Comparison of ENCODE assay signal across 17 mouse cellular contexts in the genomic region with DNA sequence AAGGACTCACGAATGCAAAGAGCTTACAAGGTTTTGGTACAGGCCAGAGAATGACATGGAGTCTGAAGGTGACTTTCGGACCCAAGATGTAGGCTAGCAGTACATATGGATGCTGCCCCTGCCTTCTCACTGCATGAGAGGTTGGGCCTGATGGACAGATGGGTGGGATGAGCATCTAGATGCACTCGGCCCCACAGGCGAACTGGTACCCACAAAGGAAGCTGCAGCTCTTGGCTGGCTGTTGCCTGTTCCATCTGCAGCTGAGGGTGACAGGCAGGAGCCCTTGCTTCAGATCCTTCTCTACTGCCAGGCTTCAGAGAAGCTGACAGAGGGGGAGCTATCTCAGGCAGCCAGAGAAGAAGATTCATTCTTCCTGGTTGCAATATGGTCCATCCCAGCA.
"Had no signal": no experiment of that assay in that cellular context is flagged by ENCODE, and none has a peak within 500 bp of the region (broad histone marks: within the 10 kb centered on the region; RNA-seq: fewer than 3 reads in every experiment).

No protein-coding gene starts in this region.

- H3K27ac ChIP-seq: kidney, postnatal 0 days; layer of hippocampus, adult 2 months; left cerebral cortex, adult 2 months; limb, embryonic 12.5 days; limb, embryonic 15.5 days; liver, embryonic 14.5 days; macrophage; midbrain, embryonic 13.5 days had no signal

- H3K27me3 ChIP-seq: limb, embryonic 12.5 days; limb, embryonic 15.5 days; midbrain, embryonic 13.5 days had no signal

- H3K4me3 ChIP-seq: layer of hippocampus, adult 2 months; left cerebral cortex, adult 2 months; limb, embryonic 12.5 days; limb, embryonic 15.5 days; midbrain, embryonic 13.5 days had no signal

- H3K4me1 ChIP-seq: limb, embryonic 12.5 days; midbrain, embryonic 13.5 days had no signal

- H3K36me3 ChIP-seq: limb, embryonic 12.5 days; limb, embryonic 15.5 days; midbrain, embryonic 13.5 days had no signal

- ATAC-seq: liver, postnatal 0 days; lung, postnatal 0 days; midbrain, embryonic 13.5 days; midbrain, embryonic 16.5 days had no signal

- H3K9ac ChIP-seq: limb, embryonic 12.5 days; limb, embryonic 15.5 days; liver, embryonic 14.5 days; liver, postnatal 0 days; lung, embryonic 14.5 days; midbrain, embryonic 13.5 days had no signal

- DNase-seq: kidney, postnatal 25 days; layer of hippocampus, adult 9-11 months; liver, postnatal 0 days; lung, embryonic 14.5 days; thymus, adult 18-20 months; thymus, postnatal 36 days had no signal

- H3K4me2 ChIP-seq: limb, embryonic 12.5 days; limb, embryonic 15.5 days; liver, embryonic 11.5 days; lung, embryonic 14.5 days; midbrain, embryonic 13.5 days had no signal

- H3K9me3 ChIP-seq: limb, embryonic 12.5 days; limb, embryonic 15.5 days; midbrain, embryonic 13.5 days had no signal
